Mouse (Mus musculus): ENCODE measurements around the gene Guk1. TPM values are rescaled to one million over a fixed set of nuclear protein-coding genes. Genes with fewer than 3 reads are reported as not detected.
A peak's percentile ranks its signal among the peaks of the same experiment; 100 is the strongest.

The Guk1 gene
- polyA plus RNA-seq, 1 experiment from 2014 or later = 115 TPM

GRCm38 (mm10) chr11:59226787-59227603 is 35.0 kb upstream of the Guk1 start:
- Histone ChIP-seq H3K36me3 (ENCODE audit: control insufficient read depth, insufficient read depth, low read length) (no peaks in the 10 kb centered on the region), H3K4me3 (ENCODE audit: low read length) (peak overlapping the region; percentile 77), H3K4me2 (ENCODE audit: low read depth, low read length) (peak overlapping the region; percentile 91), H3K27me3 (replicated peaks; ENCODE audit: control insufficient read depth, insufficient read depth, low read length) (no peaks in the 10 kb centered on the region), H3K9ac (ENCODE audit: low read depth, low read length) (peak overlapping the region; percentile 100), H3K4me1 (ENCODE audit: control insufficient read depth, insufficient read depth, low read length) (peaks cover 39% of the 10 kb centered on the region), H3K27ac (ENCODE audit: low read length) (peak overlapping the region; percentile 99), H3K9me3 (ENCODE audit: control insufficient read depth, low read length) (no peaks in the 10 kb centered on the region)
- no peak for ATAC-seq
- 3% methylated on average over 21 of the region's 21 CpGs for WGBS

GRCm38 (mm10) chr11:59226251-59226650 is 34.2 kb upstream of the Guk1 start:
- 37% methylated on average over 3 of the region's 3 CpGs for WGBS
- H3K4me3 ChIP-seq (ENCODE audit: low read length) = peak overlapping the region; percentile 77
- no peak overlapping the region for H3K27ac ChIP-seq (ENCODE audit: low read length)
- H3K9me3 ChIP-seq (ENCODE audit: control insufficient read depth, low read length) = no peaks in the 10 kb centered on the region
- ATAC-seq = no peak
- H3K4me1 ChIP-seq (ENCODE audit: control insufficient read depth, insufficient read depth, low read length) = peaks cover 39% of the 10 kb centered on the region
- H3K4me2 ChIP-seq (ENCODE audit: low read depth, low read length) = peak overlapping the region; percentile 91
- H3K27me3 ChIP-seq (replicated peaks; ENCODE audit: control insufficient read depth, insufficient read depth, low read length) = no peaks in the 10 kb centered on the region
- H3K9ac ChIP-seq (ENCODE audit: low read depth, low read length) = peak overlapping the region; percentile 100
- H3K36me3 ChIP-seq (ENCODE audit: control insufficient read depth, insufficient read depth, low read length) = no peaks in the 10 kb centered on the region

- Histone ChIP-seq H3K27ac (ENCODE audit: low read length) (no peak overlapping the region), H3K4me2 (ENCODE audit: low read depth, low read length) (peak overlapping the region; percentile 91; the same call in 1 of the 2 replicates), H3K9me3 (ENCODE audit: control insufficient read depth, low read length) (no peaks in the 10 kb centered on the region), H3K9ac (ENCODE audit: low read depth, low read length) (no peak overlapping the region), H3K36me3 (ENCODE audit: control insufficient read depth, insufficient read depth, low read length) (no peaks in the 10 kb centered on the region), H3K4me3 (ENCODE audit: low read length) (no peak overlapping the region), H3K27me3 (replicated peaks; ENCODE audit: control insufficient read depth, insufficient read depth, low read length) (no peaks in the 10 kb centered on the region), H3K4me1 (ENCODE audit: control insufficient read depth, insufficient read depth, low read length) (peaks cover 46% of the 10 kb centered on the region)
- 55% methylated on average over 2 of the region's 2 CpGs for WGBS
- no peak for ATAC-seq
Measured at GRCm38 (mm10) chr11:59225167-59225566, 33.2 kb upstream of the Guk1 start.

GRCm38 (mm10) chr11:59224470-59224869 is 32.5 kb upstream of the Guk1 start:
- Histone ChIP-seq H3K36me3 (ENCODE audit: control insufficient read depth, insufficient read depth, low read length) (no peaks in the 10 kb centered on the region), H3K4me2 (ENCODE audit: low read depth, low read length) (no peak overlapping the region), H3K27ac (ENCODE audit: low read length) (no peak overlapping the region), H3K9ac (ENCODE audit: low read depth, low read length) (no peak overlapping the region), H3K27me3 (replicated peaks; ENCODE audit: control insufficient read depth, insufficient read depth, low read length) (no peaks in the 10 kb centered on the region), H3K9me3 (ENCODE audit: control insufficient read depth, low read length) (no peaks in the 10 kb centered on the region), H3K4me1 (ENCODE audit: control insufficient read depth, insufficient read depth, low read length) (peaks cover 49% of the 10 kb centered on the region), H3K4me3 (ENCODE audit: low read length) (no peak overlapping the region)
- ATAC-seq = no peak
- 44% methylated on average over 2 of the region's 2 CpGs for WGBS

GRCm38 (mm10) chr11:59224025-59224424 is 32.0 kb upstream of the Guk1 start:
- no peaks in the 10 kb centered on the region for H3K36me3 ChIP-seq (ENCODE audit: control insufficient read depth, insufficient read depth, low read length)
- peaks cover 51% of the 10 kb centered on the region for H3K4me1 ChIP-seq (ENCODE audit: control insufficient read depth, insufficient read depth, low read length)
- no peak for ATAC-seq
- no peak overlapping the region for H3K27ac ChIP-seq (ENCODE audit: low read length)
- H3K9me3 ChIP-seq (ENCODE audit: control insufficient read depth, low read length) = no peaks in the 10 kb centered on the region
- no peak overlapping the region for H3K4me2 ChIP-seq (ENCODE audit: low read depth, low read length)
- no peaks in the 10 kb centered on the region for H3K27me3 ChIP-seq (replicated peaks; ENCODE audit: control insufficient read depth, insufficient read depth, low read length)
- H3K4me3 ChIP-seq (ENCODE audit: low read length) = no peak overlapping the region
- H3K9ac ChIP-seq (ENCODE audit: low read depth, low read length) = no peak overlapping the region
- WGBS = 85% methylated on average over 3 of the region's 3 CpGs

- Histone ChIP-seq H3K9ac (ENCODE audit: low read depth, low read length) (no peak overlapping the region), H3K4me1 (ENCODE audit: control insufficient read depth, insufficient read depth, low read length) (peaks cover 59% of the 10 kb centered on the region), H3K4me3 (ENCODE audit: low read length) (no peak overlapping the region), H3K9me3 (ENCODE audit: control insufficient read depth, low read length) (no peaks in the 10 kb centered on the region), H3K4me2 (ENCODE audit: low read depth, low read length) (peak overlapping the region; percentile 20; the same call in 1 of the 2 replicates), H3K27me3 (replicated peaks; ENCODE audit: control insufficient read depth, insufficient read depth, low read length) (no peaks in the 10 kb centered on the region), H3K27ac (ENCODE audit: low read length) (no peak overlapping the region), H3K36me3 (ENCODE audit: control insufficient read depth, insufficient read depth, low read length) (no peaks in the 10 kb centered on the region)
- 77% methylated on average over 4 of the region's 4 CpGs for WGBS
- no peak for ATAC-seq
Measured at GRCm38 (mm10) chr11:59222306-59222705, 30.3 kb upstream of the Guk1 start.

- H3K9ac ChIP-seq (ENCODE audit: low read depth, low read length) = no peak overlapping the region
- no peak overlapping the region for H3K4me2 ChIP-seq (ENCODE audit: low read depth, low read length)
- no peak overlapping the region for H3K4me3 ChIP-seq (ENCODE audit: low read length)
- H3K27ac ChIP-seq (ENCODE audit: low read length) = no peak overlapping the region; the same call in 1 of the 2 replicates
- H3K4me1 ChIP-seq (ENCODE audit: control insufficient read depth, insufficient read depth, low read length) = peaks cover 61% of the 10 kb centered on the region
- no peak for ATAC-seq
- H3K36me3 ChIP-seq (ENCODE audit: control insufficient read depth, insufficient read depth, low read length) = no peaks in the 10 kb centered on the region
- no peaks in the 10 kb centered on the region for H3K9me3 ChIP-seq (ENCODE audit: control insufficient read depth, low read length)
- H3K27me3 ChIP-seq (replicated peaks; ENCODE audit: control insufficient read depth, insufficient read depth, low read length) = no peaks in the 10 kb centered on the region
Measured at GRCm38 (mm10) chr11:59221604-59222003, 29.6 kb upstream of the Guk1 start.

GRCm38 (mm10) chr11:59219064-59219463 is 27.1 kb upstream of the Guk1 start:
- no peak for ATAC-seq
- H3K9me3 ChIP-seq (ENCODE audit: control insufficient read depth, low read length) = no peaks in the 10 kb centered on the region
- no peaks in the 10 kb centered on the region for H3K27me3 ChIP-seq (replicated peaks; ENCODE audit: control insufficient read depth, insufficient read depth, low read length)
- H3K4me3 ChIP-seq (ENCODE audit: low read length) = no peak overlapping the region
- no peak overlapping the region for H3K4me2 ChIP-seq (ENCODE audit: low read depth, low read length)
- no peak overlapping the region for H3K27ac ChIP-seq (ENCODE audit: low read length)
- H3K36me3 ChIP-seq (ENCODE audit: control insufficient read depth, insufficient read depth, low read length) = no peaks in the 10 kb centered on the region
- no peak overlapping the region for H3K9ac ChIP-seq (ENCODE audit: low read depth, low read length)
- peaks cover 45% of the 10 kb centered on the region for H3K4me1 ChIP-seq (ENCODE audit: control insufficient read depth, insufficient read depth, low read length)

- H3K27me3 ChIP-seq (replicated peaks; ENCODE audit: control insufficient read depth, insufficient read depth, low read length) = no peaks in the 10 kb centered on the region
- no peaks in the 10 kb centered on the region for H3K9me3 ChIP-seq (ENCODE audit: control insufficient read depth, low read length)
- no peaks in the 10 kb centered on the region for H3K36me3 ChIP-seq (ENCODE audit: control insufficient read depth, insufficient read depth, low read length)
- ATAC-seq = peak; percentile 77
- no peak overlapping the region for H3K4me3 ChIP-seq (ENCODE audit: low read length)
- no peak overlapping the region for H3K9ac ChIP-seq (ENCODE audit: low read depth, low read length)
- peaks cover 40% of the 10 kb centered on the region for H3K4me1 ChIP-seq (ENCODE audit: control insufficient read depth, insufficient read depth, low read length)
- 61% methylated on average over 4 of the region's 4 CpGs for WGBS
- peak overlapping the region; percentile 25 for H3K27ac ChIP-seq (ENCODE audit: low read length)
- H3K4me2 ChIP-seq (ENCODE audit: low read depth, low read length) = no peak overlapping the region
Measured at GRCm38 (mm10) chr11:59218389-59218998, 26.5 kb upstream of the Guk1 start.

Measured in intestine, embryonic 16.5 days (tissue).